Mouse (Mus musculus): ENCODE results near the gene Faap100.

DNA sequence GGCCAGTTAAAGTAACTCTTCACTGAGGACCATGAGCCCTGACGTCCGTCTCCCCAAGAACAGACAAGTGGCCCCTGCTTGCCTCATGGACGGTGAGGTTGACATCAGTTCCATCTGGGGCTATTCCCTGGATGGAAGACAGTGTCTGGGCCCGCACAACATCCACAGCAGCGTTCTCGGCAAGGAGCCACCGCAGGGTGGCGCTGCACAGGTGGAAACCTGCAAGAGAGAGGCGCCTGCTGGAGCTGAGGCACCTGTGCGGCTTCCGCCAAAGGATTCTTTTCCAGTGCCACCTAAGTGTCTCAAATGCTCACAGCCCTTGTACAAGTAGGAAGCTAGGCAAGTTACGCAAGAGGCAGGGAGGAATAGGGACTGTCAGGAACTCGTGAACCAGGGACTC lies 5.5 kb downstream of the Faap100 start:
- TF ChIP-seq POLR2A (IDR thresholded peaks at IDR 0.05; ENCODE audit: control insufficient read depth, low read depth, low read length) (no peak), CTCF (IDR thresholded peaks at IDR 0.05; ENCODE audit: control insufficient read depth, insufficient read depth, insufficient replicate concordance, low read depth, low read length) (no peak)

All from testis, adult 2 months (tissue).